Mouse (Mus musculus) layer of hippocampus, adult 6 months (tissue): ENCODE results near the gene Dapk3. TPM values are rescaled to one million over a fixed set of nuclear protein-coding genes. Genes with fewer than 3 reads are reported as not detected.

Experiments used
- long read RNA-seq, 2 experiments: library from polyadenylated mRNA; unstranded; transcript quantifications; one replicate each; pipeline ENCODE4 v2.0.0; 2019 to 2020
- polyA plus RNA-seq: library from polyadenylated mRNA; unstranded; fragments of <200 nt; fragmentation: Nextera tagmentation; gene quantifications from 2 replicates; pipeline ENCODE4 v1.2.3, GENCODE M21; 2021

Gene Dapk3
- 3.5 and 5.3 TPM in 2 replicates for polyA plus RNA-seq
- long read RNA-seq, experiment 1, transcript Dapk3-202 (9 exons, 1,730 nt): major isoform, 15 of 20 reads
- long read RNA-seq, experiment 1, partial matches to known transcripts: 1 of 20 reads
- long read RNA-seq, experiment 1, other reads (novel, unspliced or antisense): 3 of 20 reads
- long read RNA-seq, experiment 2, transcript Dapk3-202 (9 exons, 1,730 nt): major isoform, 116 of 140 reads
- long read RNA-seq, experiment 2, partial matches to known transcripts: 0 of 140 reads
- long read RNA-seq, experiment 2, other reads (novel, unspliced or antisense): 16 of 140 reads

GRCm38 (mm10) chr10:81182336-81183333, at the start of gene Dapk3:
Gene Dapk3 (plus strand): TSS chr10:81183005.

GRCm38 (mm10) chr10:81134966-81135681, 47.7 kb upstream of the Dapk3 start, which contains the start of gene Zbtb7a:
Gene Zbtb7a (plus strand): TSS chr10:81135220.

GRCm38 (mm10) chr10:81167200-81168086, 15.4 kb upstream of the Dapk3 start, which contains the start of gene Pias4:
Gene Pias4 (minus strand): TSS chr10:81167923.

GRCm38 (mm10) chr10:81176466-81177271, 6.1 kb upstream of the Dapk3 start, which contains the start of gene Eef2:
Gene Eef2 (plus strand): TSS chr10:81176631.

DNA sequence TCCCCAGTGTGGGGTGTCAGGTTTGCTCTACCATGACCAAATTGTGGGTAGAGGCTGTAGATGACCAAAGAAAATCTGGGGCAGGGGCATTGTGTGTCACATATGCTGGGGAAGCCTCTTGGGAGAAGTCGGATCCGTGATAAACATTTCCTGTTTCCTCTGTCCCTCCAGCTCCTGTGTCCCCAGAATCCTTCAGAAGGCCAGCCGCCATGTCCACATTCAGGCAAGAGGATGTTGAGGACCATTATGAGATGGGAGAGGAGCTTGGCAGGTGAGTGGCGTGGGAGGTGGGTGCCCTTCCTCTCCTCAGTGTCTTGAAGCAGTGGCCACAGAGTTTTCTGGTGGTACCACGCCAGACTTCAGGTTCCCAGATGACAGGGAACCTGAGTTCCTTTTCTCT, 1.0 kb downstream of the Dapk3 start, which contains the start of gene 4930442H23Rik:
4930442H23Rik (minus strand) TSS at position 45 of the 400 bp plus-strand sequence.

GRCm38 (mm10) chr10:81201807-81202758, 19.3 kb downstream of the Dapk3 start, which contains the start of gene Nmrk2:
Gene Nmrk2 (minus strand): TSS chr10:81202051.

DNA sequence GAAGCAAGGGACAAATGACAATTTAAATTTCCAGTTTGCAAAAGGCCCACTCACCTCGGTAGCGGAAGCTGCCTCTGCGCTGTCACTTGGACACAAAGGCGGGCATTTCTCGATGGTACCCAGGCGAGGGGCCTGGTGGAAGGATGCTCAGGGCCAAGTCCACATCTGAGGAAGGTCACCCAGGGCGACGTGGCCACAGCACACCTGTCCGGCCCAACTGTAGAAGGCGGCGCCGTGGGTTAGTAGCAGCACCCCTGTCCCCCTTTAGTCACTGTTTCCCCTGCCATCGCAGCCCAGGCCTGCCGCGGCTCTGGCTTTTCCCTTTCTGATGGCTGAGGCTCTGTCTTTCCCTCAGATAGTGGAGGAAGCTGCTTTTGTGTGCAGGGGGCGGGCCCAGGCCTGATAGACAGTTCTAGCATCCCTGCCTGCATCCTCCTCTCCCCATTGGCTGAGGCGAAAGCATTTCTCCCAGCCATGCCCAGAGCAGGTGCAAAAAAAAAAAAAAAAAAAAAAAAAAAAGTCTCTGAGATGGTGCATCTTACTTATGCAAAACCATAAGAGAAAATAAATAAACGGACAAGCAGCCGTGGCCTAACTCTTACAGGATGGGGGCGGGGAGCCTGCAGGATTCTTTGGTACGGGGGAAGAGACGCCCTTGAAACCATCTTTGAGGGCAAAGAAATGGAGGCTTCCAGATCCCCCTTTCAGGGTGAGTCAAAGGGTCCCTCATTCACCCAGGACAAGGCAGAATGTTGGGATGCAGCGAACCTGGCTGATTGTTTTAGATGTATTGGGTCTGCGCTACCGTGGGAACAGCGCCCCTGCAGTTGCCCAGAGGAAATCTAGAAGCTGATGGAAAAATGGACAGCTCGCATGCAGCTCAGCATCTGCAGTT, 47.9 kb downstream of the Dapk3 start, which contains the start of gene Atcay:
Atcay (minus strand) TSS at position 396 of the 895 bp plus-strand sequence.

DNA sequence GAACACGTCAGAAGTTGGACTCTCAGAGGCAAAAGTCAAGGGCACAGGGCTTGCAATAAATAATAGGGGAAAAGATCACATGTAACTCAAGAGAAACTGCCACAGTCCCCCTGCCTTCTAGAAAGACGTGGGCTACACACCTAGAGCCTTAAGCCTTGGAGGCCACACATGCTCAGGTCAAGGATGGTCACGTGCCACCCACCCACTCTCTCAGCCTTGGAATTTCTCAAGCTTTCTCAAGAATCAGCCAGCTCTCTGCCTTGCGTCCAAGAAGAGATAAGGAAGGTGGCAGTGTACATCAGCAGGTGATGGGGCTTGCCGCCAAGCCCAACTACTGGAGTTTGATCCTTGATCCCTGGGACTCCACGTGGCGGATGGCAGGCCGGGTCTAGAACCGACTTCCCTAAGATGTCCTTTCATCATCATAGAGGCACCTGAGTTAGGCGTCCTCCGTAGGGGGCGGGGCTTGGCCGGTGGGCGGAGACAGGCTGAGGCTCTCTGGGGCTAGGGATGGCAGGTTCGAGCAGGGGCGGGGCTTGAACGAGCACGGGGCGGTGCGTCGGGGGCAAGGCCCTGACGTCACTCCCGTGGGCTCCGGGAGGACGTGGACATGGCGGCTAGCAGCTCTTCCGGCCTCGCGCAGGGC, 49.9 kb downstream of the Dapk3 start, which contains the start of gene Zfr2:
Zfr2 (plus strand) TSS at position 576 of the 646 bp plus-strand sequence.

Other genes starting within 250 kb of the Dapk3 start
- 55.3 and 58.1 TPM in 2 replicates for gene Gng7, start 168.1 kb upstream of the Dapk3 start, polyA plus RNA-seq
- gene Diras1, start 157.3 kb upstream of the Dapk3 start, polyA plus RNA-seq: 47.4 and 57.4 TPM in 2 replicates
- 33.3 and 38.9 TPM in 2 replicates for gene Slc39a3, start 145.6 kb upstream of the Dapk3 start, polyA plus RNA-seq
- gene Sgta, start 122.8 kb upstream of the Dapk3 start, polyA plus RNA-seq: 251 and 255 TPM in 2 replicates
- gene Thop1, start 113.0 kb upstream of the Dapk3 start, polyA plus RNA-seq: 19.6 and 20.0 TPM in 2 replicates
- gene Creb3l3, start 84.1 kb upstream of the Dapk3 start, polyA plus RNA-seq: 1.1 and 1.4 TPM in 2 replicates
- gene Map2k2, start 77.1 kb upstream of the Dapk3 start, polyA plus RNA-seq: 109 and 133 TPM in 2 replicates
- 87.7 and 94.4 TPM in 2 replicates for gene Zbtb7a, start 47.8 kb upstream of the Dapk3 start, polyA plus RNA-seq
- gene Pias4, start 15.1 kb upstream of the Dapk3 start, polyA plus RNA-seq: 15.8 and 17.3 TPM in 2 replicates
- gene Eef2, start 6.4 kb upstream of the Dapk3 start, polyA plus RNA-seq: 609 and 694 TPM in 2 replicates
- not detected in 2 replicates for gene 4930442H23Rik, start 844 bp downstream of the Dapk3 start, polyA plus RNA-seq
- gene Nmrk2, start 19.0 kb downstream of the Dapk3 start, polyA plus RNA-seq: not detected in 2 replicates
- 47.2 and 52.7 TPM in 2 replicates for gene Atcay, start 47.8 kb downstream of the Dapk3 start, polyA plus RNA-seq
- 33.7 and 36.7 TPM in 2 replicates for gene Zfr2, start 50.1 kb downstream of the Dapk3 start, polyA plus RNA-seq
- gene Matk, start 69.9 kb downstream of the Dapk3 start, polyA plus RNA-seq: 145 and 170 TPM in 2 replicates
- 119 and 122 TPM in 2 replicates for gene Mrpl54, start 83.9 kb downstream of the Dapk3 start, polyA plus RNA-seq
- 20.9 and 24.9 TPM in 2 replicates for gene Apba3, start 84.0 kb downstream of the Dapk3 start, polyA plus RNA-seq
- gene Tjp3, start 108.6 kb downstream of the Dapk3 start, polyA plus RNA-seq: 1.1 and 4.3 TPM in 2 replicates
- 48.2 and 55.7 TPM in 2 replicates for gene Pip5k1c, start 110.0 kb downstream of the Dapk3 start, polyA plus RNA-seq
- 13.5 and 13.9 TPM in 2 replicates for gene Cactin, start 138.1 kb downstream of the Dapk3 start, polyA plus RNA-seq
- gene Tbxa2r, start 145.7 kb downstream of the Dapk3 start, polyA plus RNA-seq: 1.4 and 1.7 TPM in 2 replicates
- gene Gipc3, start 160.3 kb downstream of the Dapk3 start, polyA plus RNA-seq: 0.60 and 0.80 TPM in 2 replicates
- 28.5 TPM in 2 replicates for gene Hmg20b, start 167.5 kb downstream of the Dapk3 start, polyA plus RNA-seq
- gene Mfsd12, start 174.5 kb downstream of the Dapk3 start, polyA plus RNA-seq: 9.2 and 10.7 TPM in 2 replicates
- not detected in 2 replicates for gene 4930404N11Rik, start 182.8 kb downstream of the Dapk3 start, polyA plus RNA-seq
- 62.7 and 65.6 TPM in 2 replicates for gene Fzr1, start 195.5 kb downstream of the Dapk3 start, polyA plus RNA-seq
- gene Dohh, start 201.4 kb downstream of the Dapk3 start, polyA plus RNA-seq: 178 and 192 TPM in 2 replicates
- 4.3 and 4.7 TPM in 2 replicates for gene Gm48551, start 201.5 kb downstream of the Dapk3 start, polyA plus RNA-seq
- gene Gm48552, start 206.0 kb downstream of the Dapk3 start, polyA plus RNA-seq: 1.3 TPM in 1 of 2 replicates, not detected in the other
- gene Smim24, start 210.0 kb downstream of the Dapk3 start, polyA plus RNA-seq: 2.8 and 3.4 TPM in 2 replicates